Mouse (Mus musculus): ENCODE measurements around the gene Svs6. TPM values are rescaled to one million over a fixed set of nuclear protein-coding genes. Genes with fewer than 3 reads are reported as not detected.

Svs6 gene
- polyA plus RNA-seq (2014; fragmentation: Illumina TruSeq; extraction: RNeasy Lipid Tissue Mini Kit (QIAGEN cat#74804); ENCODE audit: low read depth, low replicate concordance) = 3.8 TPM

GRCm38 (mm10) chr2:164316451-164316850, at the start of gene Svs6:
Gene Svs6 (plus strand): TSS chr2:164316751.

GRCm38 (mm10) chr2:164278359-164278758, 38.2 kb upstream of the Svs6 start, which contains the start of gene Svs4:
Gene Svs4 (minus strand): TSS chr2:164278459.

GRCm38 (mm10) chr2:164288968-164289367, 27.6 kb upstream of the Svs6 start, which contains the start of gene Svs3a:
Gene Svs3a (plus strand): TSS chr2:164289268.

GRCm38 (mm10) chr2:164332440-164332839, 15.9 kb downstream of the Svs6 start, which contains the start of gene Svs5:
Gene Svs5 (plus strand): TSS chr2:164332740.

Other genes with a start within 250 kb of the Svs6 start
- gene Stk4, start 246.4 kb upstream of the Svs6 start, polyA plus RNA-seq (2014; fragmentation: Illumina TruSeq; extraction: RNeasy Lipid Tissue Mini Kit (QIAGEN cat#74804); ENCODE audit: low read depth, low replicate concordance) = 62.3 TPM
- 21.5 TPM for gene Tomm34, start 245.6 kb upstream of the Svs6 start, polyA plus RNA-seq (2014; fragmentation: Illumina TruSeq; extraction: RNeasy Lipid Tissue Mini Kit (QIAGEN cat#74804); ENCODE audit: low read depth, low replicate concordance)
- 0.07 TPM for gene Kcns1, start 145.6 kb upstream of the Svs6 start, polyA plus RNA-seq (2014; fragmentation: Illumina TruSeq; extraction: RNeasy Lipid Tissue Mini Kit (QIAGEN cat#74804); ENCODE audit: low read depth, low replicate concordance)
- not detected for gene Wfdc5, start 134.0 kb upstream of the Svs6 start, polyA plus RNA-seq (2014; fragmentation: Illumina TruSeq; extraction: RNeasy Lipid Tissue Mini Kit (QIAGEN cat#74804); ENCODE audit: low read depth, low replicate concordance)
- gene Wfdc12, start 126.1 kb upstream of the Svs6 start, polyA plus RNA-seq (2014; fragmentation: Illumina TruSeq; extraction: RNeasy Lipid Tissue Mini Kit (QIAGEN cat#74804); ENCODE audit: low read depth, low replicate concordance) = not detected
- gene Wfdc15a, start 116.6 kb upstream of the Svs6 start, polyA plus RNA-seq (2014; fragmentation: Illumina TruSeq; extraction: RNeasy Lipid Tissue Mini Kit (QIAGEN cat#74804); ENCODE audit: low read depth, low replicate concordance) = 104 TPM
- gene Wfdc15b, start 95.1 kb upstream of the Svs6 start, polyA plus RNA-seq (2014; fragmentation: Illumina TruSeq; extraction: RNeasy Lipid Tissue Mini Kit (QIAGEN cat#74804); ENCODE audit: low read depth, low replicate concordance) = 0.62 TPM
- gene Svs2, start 78.3 kb upstream of the Svs6 start, polyA plus RNA-seq (2014; fragmentation: Illumina TruSeq; extraction: RNeasy Lipid Tissue Mini Kit (QIAGEN cat#74804); ENCODE audit: low read depth, low replicate concordance) = not detected
- 0.50 TPM for gene Svs3b, start 60.1 kb upstream of the Svs6 start, polyA plus RNA-seq (2014; fragmentation: Illumina TruSeq; extraction: RNeasy Lipid Tissue Mini Kit (QIAGEN cat#74804); ENCODE audit: low read depth, low replicate concordance)
- 1.5 TPM for gene Svs4, start 38.3 kb upstream of the Svs6 start, polyA plus RNA-seq (2014; fragmentation: Illumina TruSeq; extraction: RNeasy Lipid Tissue Mini Kit (QIAGEN cat#74804); ENCODE audit: low read depth, low replicate concordance)
- gene Svs3a, start 27.5 kb upstream of the Svs6 start, polyA plus RNA-seq (2014; fragmentation: Illumina TruSeq; extraction: RNeasy Lipid Tissue Mini Kit (QIAGEN cat#74804); ENCODE audit: low read depth, low replicate concordance) = not detected
- 8.0 TPM for gene Svs5, start 16.0 kb downstream of the Svs6 start, polyA plus RNA-seq (2014; fragmentation: Illumina TruSeq; extraction: RNeasy Lipid Tissue Mini Kit (QIAGEN cat#74804); ENCODE audit: low read depth, low replicate concordance)
- gene Slpi, start 72.3 kb downstream of the Svs6 start, polyA plus RNA-seq (2014; fragmentation: Illumina TruSeq; extraction: RNeasy Lipid Tissue Mini Kit (QIAGEN cat#74804); ENCODE audit: low read depth, low replicate concordance) = 0.27 TPM
- not detected for gene Rbpjl, start 86.4 kb downstream of the Svs6 start, polyA plus RNA-seq (2014; fragmentation: Illumina TruSeq; extraction: RNeasy Lipid Tissue Mini Kit (QIAGEN cat#74804); ENCODE audit: low read depth, low replicate concordance)
- gene Matn4, start 88.4 kb downstream of the Svs6 start, polyA plus RNA-seq (2014; fragmentation: Illumina TruSeq; extraction: RNeasy Lipid Tissue Mini Kit (QIAGEN cat#74804); ENCODE audit: low read depth, low replicate concordance) = not detected
- gene Sdc4, start 127.1 kb downstream of the Svs6 start, polyA plus RNA-seq (2014; fragmentation: Illumina TruSeq; extraction: RNeasy Lipid Tissue Mini Kit (QIAGEN cat#74804); ENCODE audit: low read depth, low replicate concordance) = 23.5 TPM
- 6.3 TPM for gene Sys1, start 140.2 kb downstream of the Svs6 start, polyA plus RNA-seq (2014; fragmentation: Illumina TruSeq; extraction: RNeasy Lipid Tissue Mini Kit (QIAGEN cat#74804); ENCODE audit: low read depth, low replicate concordance)
- not detected for gene Gm20458, start 144.2 kb downstream of the Svs6 start, polyA plus RNA-seq (2014; fragmentation: Illumina TruSeq; extraction: RNeasy Lipid Tissue Mini Kit (QIAGEN cat#74804); ENCODE audit: low read depth, low replicate concordance)
- 308 TPM for gene Trp53tg5, start 157.0 kb downstream of the Svs6 start, polyA plus RNA-seq (2014; fragmentation: Illumina TruSeq; extraction: RNeasy Lipid Tissue Mini Kit (QIAGEN cat#74804); ENCODE audit: low read depth, low replicate concordance)
- 0.98 TPM for gene Dbndd2, start 169.4 kb downstream of the Svs6 start, polyA plus RNA-seq (2014; fragmentation: Illumina TruSeq; extraction: RNeasy Lipid Tissue Mini Kit (QIAGEN cat#74804); ENCODE audit: low read depth, low replicate concordance)
- gene Pigt, start 180.8 kb downstream of the Svs6 start, polyA plus RNA-seq (2014; fragmentation: Illumina TruSeq; extraction: RNeasy Lipid Tissue Mini Kit (QIAGEN cat#74804); ENCODE audit: low read depth, low replicate concordance) = 8.8 TPM
- gene Wfdc2, start 245.7 kb downstream of the Svs6 start, polyA plus RNA-seq (2014; fragmentation: Illumina TruSeq; extraction: RNeasy Lipid Tissue Mini Kit (QIAGEN cat#74804); ENCODE audit: low read depth, low replicate concordance) = not detected